Mouse (Mus musculus): ENCODE measurements around the gene Txn2.
"Not testable (repeated sequence)": the region's sequence is repeated elsewhere in the genome, so short reads cannot be mapped to it uniquely, and the experiment has no call there.

- TF ChIP-seq CTCF, POLR2A (IDR thresholded peaks at IDR 0.05; ENCODE audit: insufficient read depth, low read depth, low read length): not testable (repeated sequence)
Measured at GRCm38 (mm10) chr15:77867231-77867968, 61.4 kb downstream of the Txn2 start.
